Mouse (Mus musculus): ENCODE results near the gene Ptgs1. TPM values are rescaled to one million over a fixed set of nuclear protein-coding genes. Genes with fewer than 3 reads are reported as not detected.
A peak's percentile ranks its signal among the peaks of the same experiment; 100 is the strongest.

Ptgs1 gene
- polyA plus RNA-seq, 1 experiment = 88.0 TPM

GRCm38 (mm10) chr2:36207071-36207470, 23.2 kb upstream of the Ptgs1 start:
- no peak overlapping the region for H3K4me3 ChIP-seq (replicated peaks; ENCODE audit: control insufficient read depth, low read depth, low read length)
- H3K4me1 ChIP-seq (ENCODE audit: control insufficient read depth, insufficient read depth, low read length) = peaks cover 5% of the 10 kb centered on the region
- 88% methylated on average over 11 of the region's 11 CpGs for WGBS
- no peak overlapping the region for H3K27ac ChIP-seq (ENCODE audit: control insufficient read depth, insufficient read depth, low read depth, low read length, poor library complexity)
- no peak for TF ChIP-seq POLR2A (IDR thresholded peaks at IDR 0.05; ENCODE audit: borderline replicate concordance, control insufficient read depth, low read depth, low read length)
- no peak for TF ChIP-seq CTCF (IDR thresholded peaks at IDR 0.05; ENCODE audit: control insufficient read depth, insufficient read depth, low read length)

- Histone ChIP-seq H3K4me3 (replicated peaks; ENCODE audit: control insufficient read depth, low read depth, low read length) (no peak overlapping the region), H3K27ac (ENCODE audit: control insufficient read depth, insufficient read depth, low read depth, low read length, poor library complexity) (no peak overlapping the region), H3K4me1 (ENCODE audit: control insufficient read depth, insufficient read depth, low read length) (peaks cover 4% of the 10 kb centered on the region)
- 3% methylated on average over 34 of the region's 34 CpGs for WGBS
- TF ChIP-seq POLR2A (IDR thresholded peaks at IDR 0.05; ENCODE audit: borderline replicate concordance, control insufficient read depth, low read depth, low read length) (no peak), CTCF (IDR thresholded peaks at IDR 0.05; ENCODE audit: control insufficient read depth, insufficient read depth, low read length) (no peak)
These were observed 19.4 kb upstream of the Ptgs1 start for GRCm38 (mm10) chr2:36210796-36211195.

GRCm38 (mm10) chr2:36211785-36212184, 18.4 kb upstream of the Ptgs1 start:
- H3K27ac ChIP-seq (ENCODE audit: control insufficient read depth, insufficient read depth, low read depth, low read length, poor library complexity) = no peak overlapping the region
- no peak overlapping the region for H3K4me3 ChIP-seq (replicated peaks; ENCODE audit: control insufficient read depth, low read depth, low read length)
- H3K4me1 ChIP-seq (ENCODE audit: control insufficient read depth, insufficient read depth, low read length) = no peaks in the 10 kb centered on the region; the same call in 1 of the 2 replicates
- WGBS = 86% methylated on average over 7 of the region's 7 CpGs
- no peak for TF ChIP-seq CTCF (IDR thresholded peaks at IDR 0.05; ENCODE audit: control insufficient read depth, insufficient read depth, low read length)

GRCm38 (mm10) chr2:36213108-36213507, 17.1 kb upstream of the Ptgs1 start:
- Histone ChIP-seq H3K4me3 (replicated peaks; ENCODE audit: control insufficient read depth, low read depth, low read length) (no peak overlapping the region), H3K4me1 (ENCODE audit: control insufficient read depth, insufficient read depth, low read length) (no peaks in the 10 kb centered on the region; the same call in 1 of the 2 replicates), H3K27ac (ENCODE audit: control insufficient read depth, insufficient read depth, low read depth, low read length, poor library complexity) (no peak overlapping the region)
- 29% methylated on average over 7 of the region's 7 CpGs for WGBS
- TF ChIP-seq POLR2A (IDR thresholded peaks at IDR 0.05; ENCODE audit: borderline replicate concordance, control insufficient read depth, low read depth, low read length) (no peak), CTCF (IDR thresholded peaks at IDR 0.05; ENCODE audit: control insufficient read depth, insufficient read depth, low read length) (no peak)

GRCm38 (mm10) chr2:36214023-36214422, 16.2 kb upstream of the Ptgs1 start:
- no peak for TF ChIP-seq POLR2A (IDR thresholded peaks at IDR 0.05; ENCODE audit: borderline replicate concordance, control insufficient read depth, low read depth, low read length)
- peak; percentile 95 for TF ChIP-seq CTCF (IDR thresholded peaks at IDR 0.05; ENCODE audit: control insufficient read depth, insufficient read depth, low read length)
- H3K4me3 ChIP-seq (replicated peaks; ENCODE audit: control insufficient read depth, low read depth, low read length) = no peak overlapping the region
- H3K4me1 ChIP-seq (ENCODE audit: control insufficient read depth, insufficient read depth, low read length) = no peaks in the 10 kb centered on the region; the same call in 1 of the 2 replicates
- no peak overlapping the region for H3K27ac ChIP-seq (ENCODE audit: control insufficient read depth, insufficient read depth, low read depth, low read length, poor library complexity)
- 9% methylated on average over 8 of the region's 8 CpGs for WGBS

- Histone ChIP-seq H3K4me1 (ENCODE audit: control insufficient read depth, insufficient read depth, low read length) (no peaks in the 10 kb centered on the region; the same call in 1 of the 2 replicates), H3K4me3 (replicated peaks; ENCODE audit: control insufficient read depth, low read depth, low read length) (no peak overlapping the region), H3K27ac (ENCODE audit: control insufficient read depth, insufficient read depth, low read depth, low read length, poor library complexity) (no peak overlapping the region)
- TF ChIP-seq POLR2A (IDR thresholded peaks at IDR 0.05; ENCODE audit: borderline replicate concordance, control insufficient read depth, low read depth, low read length) (no peak), CTCF (IDR thresholded peaks at IDR 0.05; ENCODE audit: control insufficient read depth, insufficient read depth, low read length) (peak; percentile 50)
- 50% methylated on average over 5 of the region's 5 CpGs for WGBS
These were observed 15.8 kb upstream of the Ptgs1 start for GRCm38 (mm10) chr2:36214425-36214824.

GRCm38 (mm10) chr2:36215203-36215739, 15.0 kb upstream of the Ptgs1 start:
- peaks cover 3% of the 10 kb centered on the region; the same call in 1 of the 2 replicates for H3K4me1 ChIP-seq (ENCODE audit: control insufficient read depth, insufficient read depth, low read length)
- TF ChIP-seq CTCF (IDR thresholded peaks at IDR 0.05; ENCODE audit: control insufficient read depth, insufficient read depth, low read length) (no peak), POLR2A (IDR thresholded peaks at IDR 0.05; ENCODE audit: borderline replicate concordance, control insufficient read depth, low read depth, low read length) (no peak)
- WGBS = 79% methylated on average over 5 of the region's 5 CpGs

GRCm38 (mm10) chr2:36216546-36216945, 13.7 kb upstream of the Ptgs1 start:
- TF ChIP-seq CTCF (IDR thresholded peaks at IDR 0.05; ENCODE audit: control insufficient read depth, insufficient read depth, low read length) = no peak
- TF ChIP-seq POLR2A (IDR thresholded peaks at IDR 0.05; ENCODE audit: borderline replicate concordance, control insufficient read depth, low read depth, low read length) = no peak
- Histone ChIP-seq H3K27ac (ENCODE audit: control insufficient read depth, insufficient read depth, low read depth, low read length, poor library complexity) (peak overlapping the region; percentile 47), H3K4me3 (replicated peaks; ENCODE audit: control insufficient read depth, low read depth, low read length) (peak overlapping the region; percentile 44), H3K4me1 (ENCODE audit: control insufficient read depth, insufficient read depth, low read length) (peaks cover 3% of the 10 kb centered on the region; the same call in 1 of the 2 replicates)

More at GRCm38 (mm10) chr2:36215203-36215739, 15.0 kb upstream of the Ptgs1 start:
- Histone ChIP-seq H3K27ac (ENCODE audit: control insufficient read depth, insufficient read depth, low read depth, low read length, poor library complexity) (no peak overlapping the region), H3K4me3 (replicated peaks; ENCODE audit: control insufficient read depth, low read depth, low read length) (no peak overlapping the region)

Data from bone marrow, adult 2 months (tissue).